Mouse (Mus musculus) bone marrow macrophage, adult 2 months (primary cell): ENCODE results near the gene 4921511M17Rik.
"Not testable (repeated sequence)": the region's sequence is repeated elsewhere in the genome, so short reads cannot be mapped to it uniquely, and the experiment has no call there.

Source experiments
- CTCF ChIP-seq: IDR thresholded peaks from 2 replicates; pipeline ENCODE4 v1.5.1; 2012; ENCODE audit warnings: low read depth, mild to moderate bottlenecking, low read length, moderate library complexity
- POLR2A ChIP-seq: IDR thresholded peaks from 2 replicates; pipeline ENCODE4 v1.6.1; 2012; ENCODE audit warnings: mild to moderate bottlenecking, low read depth, low read length, borderline replicate concordance

DNA sequence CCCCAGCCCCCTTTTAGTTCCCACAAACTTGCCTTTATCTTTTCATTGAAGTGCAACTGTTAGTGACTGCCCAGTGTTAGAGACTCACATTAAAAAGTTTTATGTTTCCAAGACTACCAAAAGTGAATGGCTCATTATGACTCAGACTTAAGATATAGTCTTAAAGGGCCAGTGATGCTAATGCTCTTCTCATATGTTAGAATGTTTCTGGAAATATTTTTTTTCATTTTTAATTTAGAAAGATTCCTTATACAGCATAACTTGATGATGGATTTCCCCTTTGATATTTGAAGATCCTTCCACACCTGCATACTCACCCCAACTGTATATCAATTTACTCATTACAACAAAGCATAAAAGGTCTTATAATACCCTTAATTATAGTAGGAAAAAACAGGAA is 21.3 kb upstream of the 4921511M17Rik start, which contains the start of gene Gm10057:
- TF ChIP-seq CTCF, POLR2A: not testable (repeated sequence)
